Mouse (Mus musculus): Measurements from ENCODE around the gene Ccdc90b. TPM values are rescaled to one million over a fixed set of nuclear protein-coding genes. Genes with fewer than 3 reads are reported as not detected.
A peak's percentile ranks its signal among the peaks of the same experiment; 100 is the strongest.

Ccdc90b gene
- 10 to 100 TPM; 19.6 to 24.4 (median 22.1) TPM for total RNA-seq (2022)

GRCm38 (mm10) chr7:92560986-92561876, at the start of gene Ccdc90b:
Gene Ccdc90b, plus strand, starts transcription at chr7:92561149.
- DNase-seq (ENCODE audit: low spot score in 2 of 2): peak; percentile 70 to 78

- no peak for DNase-seq (ENCODE audit: low spot score in 2 of 2)
Observed at GRCm38 (mm10) chr7:92520397-92520796, 40.6 kb upstream of the Ccdc90b start.

- no peak for DNase-seq (ENCODE audit: low spot score in 2 of 2)
Observed at GRCm38 (mm10) chr7:92520820-92521219, 40.1 kb upstream of the Ccdc90b start.

DNA sequence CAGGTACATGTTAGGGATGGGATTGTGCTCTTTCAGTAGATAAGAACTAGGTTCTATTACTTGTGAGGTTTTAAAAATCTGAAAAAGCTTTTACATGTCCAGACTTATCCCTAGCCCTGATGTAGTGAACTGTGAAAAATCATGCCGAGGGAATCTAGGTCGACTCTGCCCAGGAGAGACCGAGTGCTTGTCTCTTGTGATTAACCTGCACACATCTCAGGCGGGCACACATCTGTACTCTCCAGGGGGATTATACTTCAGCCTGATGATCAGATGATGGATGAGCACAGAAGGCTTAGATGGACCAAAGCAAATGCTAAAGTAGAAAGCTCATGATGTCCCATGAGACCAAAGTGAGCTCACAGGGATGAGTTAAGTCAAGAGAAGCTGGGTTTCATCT, 31.7 kb upstream of the Ccdc90b start:
- DNase-seq (ENCODE audit: low spot score in 2 of 2): no peak

DNA sequence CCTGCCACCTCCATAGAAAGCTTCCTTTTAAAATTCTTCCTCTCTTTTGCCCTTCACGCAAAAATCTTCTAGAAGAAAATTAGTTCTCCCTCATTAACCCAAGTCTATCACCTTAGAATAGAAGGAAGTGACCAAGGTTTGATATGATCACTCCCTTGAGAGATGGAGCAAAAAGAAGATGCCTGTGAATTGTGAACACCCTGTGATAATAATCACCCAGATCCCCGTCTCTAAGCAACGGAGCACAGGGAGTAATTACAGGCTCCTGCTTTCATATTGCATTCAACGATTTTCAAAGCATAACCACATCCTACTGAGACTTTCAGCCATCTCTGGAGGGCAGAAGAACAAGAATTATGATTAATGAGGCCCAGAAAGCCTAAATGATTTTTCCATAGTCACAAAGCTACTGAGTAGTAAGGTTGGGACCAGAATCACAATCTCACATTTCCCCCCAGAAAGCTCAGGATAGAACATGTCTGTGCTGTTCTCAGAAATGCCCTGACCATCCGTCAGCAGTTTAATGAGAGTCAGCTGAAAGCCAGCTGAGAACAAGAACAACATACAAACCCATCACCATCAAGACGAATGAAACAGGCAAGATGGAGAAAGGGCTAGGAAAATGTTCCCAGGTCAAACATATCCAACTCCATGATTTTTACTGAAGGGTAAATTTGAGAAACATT, 28.5 kb upstream of the Ccdc90b start:
- DNase-seq (ENCODE audit: low spot score in 2 of 2): no peak

GRCm38 (mm10) chr7:92546763-92547162, 14.2 kb upstream of the Ccdc90b start:
- no peak for DNase-seq (ENCODE audit: low spot score in 2 of 2)

DNA sequence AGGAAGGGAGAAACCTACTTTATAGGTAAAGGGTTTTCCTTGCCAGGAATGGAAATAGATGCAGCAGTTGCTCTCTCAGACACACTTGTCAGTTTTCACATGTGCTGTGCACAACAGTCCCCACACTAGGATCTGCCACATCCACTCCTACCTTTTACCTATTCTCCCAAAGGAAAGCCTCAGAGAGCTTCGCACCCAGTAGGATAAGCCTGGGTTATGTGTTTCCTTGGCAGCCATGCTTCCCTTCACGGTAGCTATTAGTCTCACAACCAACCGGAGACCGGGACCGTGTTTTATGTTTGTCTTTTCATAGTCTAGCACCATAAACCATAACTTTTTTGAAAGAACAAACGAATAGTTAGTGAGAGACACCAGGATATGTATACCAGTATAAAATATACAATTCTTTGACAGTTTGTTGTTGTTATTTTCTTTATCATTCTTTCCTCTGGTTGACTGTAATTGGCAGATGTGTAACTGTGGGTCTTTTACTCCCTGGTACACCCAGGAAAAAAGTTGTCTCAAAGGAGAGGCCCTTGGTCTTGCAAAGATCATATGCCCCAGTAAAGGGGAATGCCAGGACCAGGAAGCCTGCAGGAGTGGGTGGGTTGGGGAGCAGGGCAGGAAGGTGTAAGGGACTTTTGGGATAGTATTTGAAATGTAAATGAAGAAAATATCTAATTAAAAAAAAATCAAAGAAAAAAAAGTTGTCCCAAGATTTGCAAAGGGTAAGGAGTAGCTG, 10.5 kb upstream of the Ccdc90b start:
- no peak for DNase-seq (ENCODE audit: low spot score in 2 of 2)

GRCm38 (mm10) chr7:92550990-92551392, 10.0 kb upstream of the Ccdc90b start:
- no peak for DNase-seq (ENCODE audit: low spot score in 2 of 2)

DNA sequence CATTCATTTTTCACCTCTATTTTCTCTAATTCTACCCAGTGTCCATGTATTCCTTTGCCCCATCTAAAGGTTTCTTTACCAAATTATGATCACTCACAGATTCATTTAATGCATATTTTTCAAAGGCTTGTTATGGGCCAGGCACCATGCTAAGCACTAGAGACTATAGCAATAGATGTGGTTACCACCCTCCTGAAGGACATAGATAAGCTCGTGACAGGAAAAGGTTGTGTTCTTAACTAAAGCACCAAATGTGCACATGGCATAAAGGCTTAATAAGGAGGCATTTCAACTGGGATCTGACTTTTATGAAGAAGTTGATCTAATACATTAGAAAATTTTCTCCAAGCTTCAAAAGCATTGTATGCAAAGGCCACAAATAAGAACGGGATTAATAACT, 2.2 kb upstream of the Ccdc90b start:
- no peak for DNase-seq (ENCODE audit: low spot score in 2 of 2)

DNA sequence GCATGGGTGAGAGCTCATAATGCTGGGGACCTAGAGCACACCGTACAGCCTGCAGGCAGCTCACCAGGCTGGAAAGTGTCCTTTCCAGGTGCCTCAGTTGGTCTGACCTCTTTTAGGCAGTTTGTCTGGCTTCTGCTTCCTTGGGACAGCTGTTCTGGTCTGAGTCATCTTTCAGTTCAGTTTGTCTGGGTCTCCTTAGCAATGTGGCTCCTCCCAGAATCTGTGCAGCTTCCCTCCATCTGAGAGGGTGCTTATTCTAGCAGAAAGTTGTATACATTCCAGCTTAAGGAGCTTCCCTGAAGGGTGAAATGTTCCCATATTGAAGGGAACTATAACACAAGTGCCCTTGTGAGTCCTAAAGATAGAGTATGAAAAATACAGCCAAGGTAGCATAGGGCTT, 5.8 kb downstream of the Ccdc90b start:
- no peak for DNase-seq (ENCODE audit: low spot score in 2 of 2)

DNA sequence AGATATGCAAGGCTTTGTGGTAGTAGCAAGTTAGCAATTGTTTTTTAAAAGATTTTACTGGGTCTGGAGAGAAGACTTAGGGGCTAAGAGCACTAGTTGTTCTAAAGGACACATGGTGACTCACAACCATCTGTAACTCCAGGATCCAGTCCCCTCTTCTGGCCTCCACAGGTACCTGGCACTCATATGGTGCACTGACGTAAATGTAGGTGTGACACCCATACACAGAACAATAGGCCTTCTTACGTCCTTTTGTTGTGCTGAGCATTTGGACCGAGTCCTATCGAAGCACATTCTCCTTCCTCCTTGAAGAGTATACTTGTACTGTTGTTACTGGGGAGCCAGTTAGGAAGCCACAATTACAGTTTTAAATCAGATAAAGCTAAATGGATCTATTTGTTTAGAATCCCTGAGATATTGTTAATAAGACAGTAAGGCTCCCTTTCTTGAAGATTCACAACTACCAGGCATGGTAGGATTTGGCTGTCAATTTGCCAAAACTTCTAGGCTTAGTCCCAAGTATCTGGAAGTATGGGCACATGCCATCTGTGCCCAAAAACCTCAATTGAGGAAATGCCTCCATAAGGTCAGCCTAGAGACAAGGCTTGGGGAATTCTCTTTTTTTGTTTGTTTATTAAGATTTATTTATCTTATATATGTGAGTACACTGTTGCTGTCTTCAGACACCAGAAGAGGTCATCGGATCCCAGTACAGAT, 19.7 kb downstream of the Ccdc90b start:
- no peak for DNase-seq (ENCODE audit: low spot score in 2 of 2)

DNA sequence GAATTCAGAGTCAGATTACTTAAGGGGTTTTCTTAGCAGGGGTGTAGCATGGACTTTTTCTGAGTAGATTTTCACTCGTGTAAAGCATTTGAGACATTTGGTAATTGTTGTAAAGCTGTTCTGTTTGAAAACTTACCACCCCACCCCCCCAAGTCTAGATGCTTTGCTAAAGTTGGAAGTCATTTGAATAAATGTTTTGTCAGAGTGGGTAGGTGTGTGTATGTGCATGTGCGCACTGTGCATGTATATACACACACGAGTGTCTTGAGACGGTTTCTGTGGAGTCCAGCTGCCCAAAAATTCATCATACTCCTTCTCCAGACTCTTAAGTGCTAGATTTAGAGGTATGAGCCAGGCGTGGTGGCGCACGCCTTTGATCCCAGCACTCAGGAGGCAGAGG, 22.6 kb downstream of the Ccdc90b start:
- DNase-seq (ENCODE audit: low spot score in 2 of 2): no peak

DNA sequence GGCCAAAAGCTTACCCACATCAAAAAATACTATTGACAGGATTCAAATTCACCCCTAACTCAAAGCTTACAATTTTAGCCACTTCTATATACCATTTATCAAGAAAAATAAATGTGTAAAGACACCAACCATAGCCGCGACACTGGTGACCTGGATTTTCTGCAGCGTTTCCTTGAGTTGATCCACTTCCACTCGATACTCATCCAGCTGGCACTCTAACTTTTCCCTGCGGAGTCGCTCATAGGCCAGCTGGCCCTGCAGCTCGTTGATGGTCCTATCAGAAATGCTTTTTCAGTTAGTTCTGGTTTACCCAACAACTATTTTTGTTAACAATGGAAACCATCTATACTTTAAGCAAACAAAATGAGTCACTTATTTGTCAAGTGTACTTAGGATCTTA, 29.0 kb downstream of the Ccdc90b start:
- DNase-seq (ENCODE audit: low spot score in 2 of 2): no peak

DNA sequence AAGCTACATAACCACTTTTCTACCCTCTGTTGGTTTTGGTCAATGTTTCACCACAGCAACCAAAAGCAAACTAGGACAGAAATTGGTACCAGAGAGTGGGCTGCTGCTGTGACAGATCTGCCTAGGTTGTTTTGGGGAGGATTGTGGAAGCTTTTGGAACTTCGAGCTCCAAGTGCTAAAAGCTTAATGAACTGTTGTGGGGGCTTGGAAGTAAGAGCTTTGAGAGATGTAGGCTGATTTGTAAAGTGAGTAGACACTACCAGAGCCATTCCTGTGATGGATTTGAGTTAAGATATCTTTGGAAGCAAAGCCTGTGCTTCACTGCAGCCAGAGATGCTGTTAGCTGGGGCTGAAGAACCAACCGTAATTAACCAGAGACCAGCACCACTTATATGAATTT, 29.9 kb downstream of the Ccdc90b start:
- DNase-seq (ENCODE audit: low spot score in 2 of 2): no peak

DNA sequence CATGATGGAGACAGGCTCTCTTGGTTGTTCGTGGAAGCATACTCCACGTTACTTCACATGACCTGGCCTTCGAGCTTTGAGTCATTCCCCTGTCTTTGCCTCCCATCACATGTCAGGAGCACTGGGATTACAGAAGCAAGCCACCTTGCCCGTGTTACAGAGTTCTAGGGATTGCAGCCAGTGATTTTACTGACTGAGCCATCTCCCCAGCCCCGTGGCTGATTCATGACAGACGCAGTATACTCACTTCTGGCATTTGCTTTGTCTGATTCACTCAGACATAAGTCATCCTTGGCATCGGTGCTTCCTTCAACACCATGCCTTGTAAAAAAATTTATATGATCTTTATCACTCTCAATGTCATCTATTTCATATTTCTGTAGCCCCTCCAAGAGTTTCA, 44.0 kb downstream of the Ccdc90b start:
- no peak for DNase-seq (ENCODE audit: low spot score in 2 of 2)

- no peak for DNase-seq (ENCODE audit: low spot score in 2 of 2)
Observed at GRCm38 (mm10) chr7:92610830-92611229, 49.9 kb downstream of the Ccdc90b start.

DNA sequence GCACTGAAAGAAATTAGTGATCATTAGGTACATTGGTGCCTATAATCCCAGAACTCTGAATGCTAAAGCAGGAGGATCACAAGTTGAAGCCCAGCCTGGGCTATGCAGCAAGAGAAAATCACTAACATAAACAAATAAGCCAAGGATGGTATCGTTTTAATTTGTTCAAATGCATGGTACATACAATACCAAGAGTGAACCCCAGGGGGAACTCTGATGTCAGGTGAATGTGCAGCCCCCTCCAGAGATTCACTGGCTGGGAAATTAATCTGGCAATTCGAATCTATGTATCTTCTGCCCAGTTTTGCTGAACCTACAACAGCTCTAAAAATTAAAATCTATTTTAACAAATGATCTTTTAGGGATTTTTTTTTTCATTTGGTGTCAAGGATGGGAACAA, 63.5 kb downstream of the Ccdc90b start:
- DNase-seq (ENCODE audit: low spot score in 2 of 2): no peak

- DNase-seq (ENCODE audit: low spot score in 2 of 2): no peak
Observed at GRCm38 (mm10) chr7:92630167-92630566, 69.2 kb downstream of the Ccdc90b start.
